7 mouse cellular contexts compared by ENCODE assay signal in the genomic region with DNA sequence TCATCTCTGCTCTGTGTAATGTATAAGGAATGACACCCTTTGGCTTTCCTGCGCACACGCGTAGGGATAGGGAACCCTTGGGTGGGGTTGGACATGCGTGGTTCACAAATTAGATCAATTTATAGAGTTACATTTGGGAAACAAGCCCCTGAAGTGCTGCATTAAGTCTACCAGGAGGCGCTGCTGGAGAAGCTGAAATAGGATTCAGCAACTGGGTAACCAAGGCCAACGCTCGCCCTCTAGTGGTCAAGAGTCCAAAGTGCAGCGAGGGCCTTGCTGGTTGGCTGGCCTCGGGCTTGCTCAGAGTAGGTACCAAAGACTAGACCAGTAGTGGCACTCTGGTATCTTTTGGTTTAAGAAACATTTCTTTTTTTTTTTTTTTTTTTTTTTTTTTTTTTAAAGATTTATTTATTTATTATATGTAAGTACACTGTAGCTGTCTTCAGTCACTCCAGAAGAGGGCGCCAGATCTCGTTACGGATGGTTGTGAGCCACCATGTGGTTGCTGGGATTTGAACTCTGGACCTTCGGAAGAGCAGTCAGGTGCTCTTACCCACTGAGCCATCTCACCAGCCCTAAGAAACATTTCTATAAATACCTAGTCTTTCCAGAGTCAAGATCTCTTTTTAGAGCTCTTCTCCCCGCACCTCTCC. TPM values are rescaled to one million over a fixed set of nuclear protein-coding genes. Genes with fewer than 3 reads are reported as not detected.
DNase-seq lines count a peak whose midpoint lies in the region; ATAC-seq and TF ChIP-seq lines count a peak whose summit lies in the region.
"Not testable (repeated sequence)": the region's sequence is repeated elsewhere in the genome, so short reads cannot be mapped to it uniquely, and the experiment has no call there.

No protein-coding gene starts in this region.

- not testable (repeated sequence) for H3K4me2 ChIP-seq in intestine, postnatal 0 days (replicated peaks; ENCODE audit: low read depth)

- ATAC-seq in activated CD4-positive, CD25-positive, alpha-beta regulatory T cell, adult 4 months = peak; percentile 85
- ATAC-seq in intestine, postnatal 0 days = not testable (repeated sequence)

- H3K4me3 ChIP-seq in intestine, postnatal 0 days (ENCODE audit: low read depth, low read length); midbrain, embryonic 10.5 days; small intestine, adult 2 months (ENCODE audit: low read depth, low read length): not testable (repeated sequence)

- intact Hi-C loops in left cerebral cortex, postnatal 14 days (cut with DNase I) = loop anchor here (2.0 kb wide), 1 partner anchor 61 kb away; no protein-coding TSS in a partner anchor

- not testable (repeated sequence) for H3K4me1 ChIP-seq in intestine, postnatal 0 days (replicated peaks; ENCODE audit: control insufficient read depth, insufficient read depth, low read length); midbrain, embryonic 10.5 days
- H3K4me1 ChIP-seq in small intestine, adult 2 months (ENCODE audit: control insufficient read depth, insufficient read depth, insufficient read length, low read length) = peaks cover 11% of the 10 kb centered on the region; the same call in 1 of the 2 replicates

- TF ChIP-seq POLR2A in small intestine, adult 2 months (IDR thresholded peaks at IDR 0.05; ENCODE audit: low read depth, low read length) = not testable (repeated sequence)

- peak overlapping the region; percentile 46 for H3K27ac ChIP-seq in intestine, postnatal 0 days (ENCODE audit: low read depth, low read length)
- H3K27ac ChIP-seq in midbrain, embryonic 10.5 days (replicated peaks); small intestine, adult 2 months (ENCODE audit: insufficient read depth, low read depth, low read length): not testable (repeated sequence)

- H3K36me3 ChIP-seq in intestine, postnatal 0 days (ENCODE audit: control insufficient read depth, insufficient read depth); midbrain, embryonic 10.5 days; small intestine, adult 2 months (ENCODE audit: control insufficient read depth, insufficient read depth, low read length): not testable (repeated sequence)

- not testable (repeated sequence) for H3K27me3 ChIP-seq in intestine, postnatal 0 days (replicated peaks; ENCODE audit: control insufficient read depth, insufficient read depth, low read length); midbrain, embryonic 10.5 days (ENCODE audit: low read depth, poor library complexity, severe bottlenecking); small intestine, adult 2 months (ENCODE audit: control insufficient read depth, insufficient read depth, low read length)

- 44% methylated on average over 11 of the region's 14 CpGs for WGBS in intestine, postnatal 0 days
- WGBS in midbrain, embryonic 10.5 days = 59% methylated on average over 11 of the region's 14 CpGs
- WGBS in small intestine, adult 2 months = 34% methylated on average over 12 of the region's 14 CpGs

- H3K9me3 ChIP-seq in intestine, postnatal 0 days (ENCODE audit: control insufficient read depth); midbrain, embryonic 10.5 days (replicated peaks): not testable (repeated sequence)

- H3K9ac ChIP-seq in intestine, postnatal 0 days (ENCODE audit: low read depth, low read length) = not testable (repeated sequence)

- peak; percentile 86 to 91 for DNase-seq in cerebellum, postnatal 36 days
- peak; percentile 88 for DNase-seq in gastrocnemius, adult 18-20 months (ENCODE audit: low spot score)
- peak; percentile 89 to 92 for DNase-seq in left cerebral cortex, postnatal 14 days (ENCODE audit: low spot score in 2 of 2)
- peak; percentile 83 for DNase-seq in midbrain, embryonic 10.5 days (ENCODE audit: low spot score)

- TF ChIP-seq CTCF in intestine, postnatal 0 days (IDR thresholded peaks at IDR 0.05; ENCODE audit: low read depth) = peak; percentile 93
- peak; percentile 99 for TF ChIP-seq CTCF in small intestine, adult 2 months (IDR thresholded peaks at IDR 0.05; ENCODE audit: extremely low read depth, insufficient read length, insufficient replicate concordance, low read depth, low read length)

RNA-seq across cellular contexts. Expression of a gene that starts 19.7 kb away (rescaled TPM):
- polyA plus RNA-seq in activated CD4-positive, CD25-positive, alpha-beta regulatory T cell, adult 4 months (2017; shearing (Covaris generic)) = 1 to 10 TPM; 1.4 to 2.5 TPM
- total RNA-seq in gastrocnemius, adult 18-20 months (2021) = 10 to 100 TPM; 13.0 to 22.9 TPM
- 593 and 673 TPM in 2 replicates for polyA plus RNA-seq in intestine, postnatal 0 days (2015; fragmentation: Nextera tagmentation; extraction: Ambion mirVana)
- 1 to 10 TPM; 1.7 to 1.8 TPM for total RNA-seq in left cerebral cortex, postnatal 14 days (2021)
- 6.6 and 7.4 TPM in 2 replicates for polyA plus RNA-seq in midbrain, embryonic 10.5 days (2016; fragmentation: Nextera tagmentation; extraction: Ambion mirVana)
- 121 and 171 TPM in 2 replicates for polyA plus RNA-seq in small intestine, adult 2 months (2012; rRNA removed)

RNA-seq across cellular contexts. Expression of a gene that starts 27.3 kb away (rescaled TPM):
- 100 to 1,000 TPM; 210 to 248 TPM for polyA plus RNA-seq in activated CD4-positive, CD25-positive, alpha-beta regulatory T cell, adult 4 months (2017; shearing (Covaris generic))
- total RNA-seq in gastrocnemius, adult 18-20 months (2021) = 100 to 1,000 TPM; 135 to 165 TPM
- polyA plus RNA-seq in intestine, postnatal 0 days (2015; fragmentation: Nextera tagmentation; extraction: Ambion mirVana) = 3,066 and 3,164 TPM in 2 replicates
- 100 to 1,000 TPM; 281 to 285 TPM for total RNA-seq in left cerebral cortex, postnatal 14 days (2021)
- 767 and 805 TPM in 2 replicates for polyA plus RNA-seq in midbrain, embryonic 10.5 days (2016; fragmentation: Nextera tagmentation; extraction: Ambion mirVana)
- 419 and 468 TPM in 2 replicates for polyA plus RNA-seq in small intestine, adult 2 months (2012; rRNA removed)

RNA-seq across cellular contexts. Expression of a gene that starts 27.4 kb away (rescaled TPM):
- polyA plus RNA-seq in activated CD4-positive, CD25-positive, alpha-beta regulatory T cell, adult 4 months (2017; shearing (Covaris generic)) = 10 to 100 TPM; 25.9 to 27.3 TPM
- total RNA-seq in gastrocnemius, adult 18-20 months (2021) = 1 to 10 TPM; 4.6 to 5.7 TPM
- 8.2 and 8.7 TPM in 2 replicates for polyA plus RNA-seq in intestine, postnatal 0 days (2015; fragmentation: Nextera tagmentation; extraction: Ambion mirVana)
- total RNA-seq in left cerebral cortex, postnatal 14 days (2021) = 1 to 10 TPM; 4.8 to 8.8 TPM
- 22.3 and 27.2 TPM in 2 replicates for polyA plus RNA-seq in midbrain, embryonic 10.5 days (2016; fragmentation: Nextera tagmentation; extraction: Ambion mirVana)
- polyA plus RNA-seq in small intestine, adult 2 months (2012; rRNA removed) = not detected in 2 replicates

Comparison
In these comparisons a context has a peak if more than half of its experiments do, and no peak if none do; other contexts are left out.
1. RNA of a gene that starts 19.7 kb away (polyA plus RNA-seq): 593 to 673 TPM in intestine, postnatal 0 days and 121 to 171 TPM in small intestine, adult 2 months; 6.6 to 7.4 TPM in midbrain, embryonic 10.5 days and 1.4 to 2.5 TPM in activated CD4-positive, CD25-positive, alpha-beta regulatory T cell, adult 4 months; every median in the first group is over 10 times any median in the second.
2. Peak in every context shown above with its lines, with median percentiles within 50 percentile points of each other: DNase-seq.